Mouse (Mus musculus) hindbrain, embryonic 15.5 days (tissue): ENCODE measurements around the gene Dpp8. TPM values are rescaled to one million over a fixed set of nuclear protein-coding genes. Genes with fewer than 3 reads are reported as not detected.

Experiments
- ATAC-seq: fragments of 200-750 bp; cut with Nextera tagmentation; 2 replicates; pipeline ENCODE4 v1.8.0; 2017; ENCODE audit warnings: low read depth, moderate number of reproducible peaks, moderate TSS enrichment; ENCODE audit not compliant: low FRiP score
- H3K27ac ChIP-seq: fragments of 300-500 bp; sonication (generic); replicated peaks from 2 replicates; pipeline ENCODE4 v1.5.1; 2015; ENCODE audit warnings: mild to moderate bottlenecking, inconsistent platforms
- H3K27me3 ChIP-seq: fragments of 300-500 bp; sonication (generic); 2 replicates; pipeline ENCODE4 v1.6.1; 2015; ENCODE audit warnings: control low read depth, inconsistent platforms
- H3K36me3 ChIP-seq: fragments of 300-500 bp; sonication (generic); 2 replicates; pipeline ENCODE4 v1.6.1; 2015; ENCODE audit warnings: control low read depth, inconsistent platforms
- H3K4me1 ChIP-seq: fragments of 300-500 bp; sonication (generic); replicated peaks from 2 replicates; pipeline ENCODE4 v1.6.1; 2015; ENCODE audit warnings: control low read depth, inconsistent platforms
- H3K4me2 ChIP-seq: fragments of 300-500 bp; sonication (generic); 2 replicates; pipeline ENCODE4 v1.6.1; 2015; ENCODE audit warnings: moderate library complexity, mild to moderate bottlenecking, inconsistent platforms
- H3K4me3 ChIP-seq: fragments of 300-500 bp; sonication (generic); 2 replicates; pipeline ENCODE4 v1.5.1; 2015; ENCODE audit warnings: mild to moderate bottlenecking, inconsistent platforms
- H3K9ac ChIP-seq: fragments of 300-500 bp; sonication (generic); 2 replicates; pipeline ENCODE4 v1.6.1; 2015; ENCODE audit warnings: inconsistent platforms
- H3K9me3 ChIP-seq: fragments of 300-500 bp; sonication (generic); 2 replicates; pipeline ENCODE4 v1.6.1; 2016; ENCODE audit warnings: control low read depth, inconsistent platforms
- WGBS: fragments of 180-500 bp; shearing (Covaris S2); methylation state at CpG from one replicate; pipeline ENCODE4 v1.1.7; 2015; 5-methylcytosine and 5-hydroxymethylcytosine counted together
- polyA plus RNA-seq: library from polyadenylated mRNA; unstranded; fragments of >200 nt; fragmentation: Nextera tagmentation; extraction: Ambion mirVana; gene quantifications from 2 replicates; pipeline ENCODE4 v1.2.1, GENCODE M21; 2015

The Dpp8 gene
- polyA plus RNA-seq, 1 experiment from 2014 or later = 39.5 TPM

GRCm38 (mm10) chr9:65122545-65122944 is 90.3 kb downstream of the Dpp8 start:
- 0 out of 2 replicates have a peak, but pooled peaks cover 12% of the 10 kb centered on the region for H3K36me3 ChIP-seq
- ATAC-seq = no peak
- no peaks in the 10 kb centered on the region for H3K9me3 ChIP-seq
- 20% methylated on average over 18 of the region's 18 CpGs for WGBS
- H3K4me3 ChIP-seq = no peak overlapping the region
- H3K9ac ChIP-seq = no peak overlapping the region
- no peak overlapping the region for H3K27ac ChIP-seq
- H3K4me2 ChIP-seq = peak overlapping the region; percentile 25
- no peaks in the 10 kb centered on the region for H3K27me3 ChIP-seq
- H3K4me1 ChIP-seq = peaks cover 9% of the 10 kb centered on the region

- H3K9ac ChIP-seq = no peak overlapping the region
- H3K9me3 ChIP-seq = no peaks in the 10 kb centered on the region
- peak overlapping the region; percentile 34 for H3K4me3 ChIP-seq
- 0 out of 2 replicates have a peak, but pooled peaks cover 4% of the 10 kb centered on the region for H3K36me3 ChIP-seq
- H3K27ac ChIP-seq = no peak overlapping the region
- 4% methylated on average over 48 of the region's 48 CpGs for WGBS
- no peak for ATAC-seq
- peaks cover 9% of the 10 kb centered on the region for H3K4me1 ChIP-seq
- peak overlapping the region; percentile 66 for H3K4me2 ChIP-seq
- no peaks in the 10 kb centered on the region for H3K27me3 ChIP-seq
Observed at GRCm38 (mm10) chr9:65123552-65124168, 91.4 kb downstream of the Dpp8 start.

- H3K9me3 ChIP-seq = no peaks in the 10 kb centered on the region
- 15% methylated on average over 25 of the region's 25 CpGs for WGBS
- peaks cover 9% of the 10 kb centered on the region for H3K4me1 ChIP-seq
- no peak overlapping the region for H3K27ac ChIP-seq
- no peak overlapping the region for H3K9ac ChIP-seq
- H3K27me3 ChIP-seq = no peaks in the 10 kb centered on the region
- 0 out of 2 replicates have a peak overlapping the region, but pooled peaks have one; percentile 14 for H3K4me2 ChIP-seq
- no peak for ATAC-seq
- no peak overlapping the region for H3K4me3 ChIP-seq
- peaks cover 11% of the 10 kb centered on the region; the same call in 1 of the 2 replicates for H3K36me3 ChIP-seq
Observed at GRCm38 (mm10) chr9:65128123-65128815, 96.1 kb downstream of the Dpp8 start.

GRCm38 (mm10) chr9:65131717-65132116 is 99.5 kb downstream of the Dpp8 start:
- Histone ChIP-seq H3K9me3 (no peaks in the 10 kb centered on the region), H3K27ac (no peak overlapping the region), H3K36me3 (peaks cover 11% of the 10 kb centered on the region; the same call in 1 of the 2 replicates), H3K9ac (no peak overlapping the region), H3K4me1 (no peaks in the 10 kb centered on the region), H3K27me3 (no peaks in the 10 kb centered on the region), H3K4me2 (no peak overlapping the region), H3K4me3 (no peak overlapping the region)
- ATAC-seq = no peak
- WGBS = 88% methylated on average over 5 of the region's 5 CpGs

Other genes starting within 250 kb of the Dpp8 start
- 10.9 and 11.1 TPM in 2 replicates for gene Dennd4a, start 221.1 kb upstream of the Dpp8 start, polyA plus RNA-seq
- gene Slc24a1, start 80.8 kb upstream of the Dpp8 start, polyA plus RNA-seq = 0.10 TPM in 1 of 2 replicates, not detected in the other
- gene Ints14, start 71.5 kb upstream of the Dpp8 start, polyA plus RNA-seq = 33.3 and 35.8 TPM in 2 replicates
- 219 and 223 TPM in 2 replicates for gene Hacd3, start 10.7 kb upstream of the Dpp8 start, polyA plus RNA-seq
- 17.3 and 17.4 TPM in 2 replicates for gene Igdcc4, start 69.1 kb downstream of the Dpp8 start, polyA plus RNA-seq
- gene Igdcc3, start 108.8 kb downstream of the Dpp8 start, polyA plus RNA-seq = 9.9 and 10.9 TPM in 2 replicates
- gene Parp16, start 162.9 kb downstream of the Dpp8 start, polyA plus RNA-seq = 6.7 and 8.1 TPM in 2 replicates
- 0.20 and 0.48 TPM in 2 replicates for gene Cilp, start 232.8 kb downstream of the Dpp8 start, polyA plus RNA-seq